Mouse (Mus musculus) cerebellum, adult 2 months (tissue): Measurements from ENCODE around the gene Spata9.

Source experiments
- CTCF ChIP-seq: fragments of 200-500 bp; IDR thresholded peaks from 2 replicates; pipeline ENCODE4 v1.5.1; 2011; ENCODE audit warnings: low read depth, mild to moderate bottlenecking, control low read depth, low read length, moderate library complexity, borderline replicate concordance; ENCODE audit not compliant: insufficient read depth
- POLR2A ChIP-seq: fragments of 200-500 bp; IDR thresholded peaks from 2 replicates; pipeline ENCODE4 v1.6.1; 2011; ENCODE audit warnings: low read length, control low read depth, borderline replicate concordance; ENCODE audit not compliant: insufficient read depth

DNA sequence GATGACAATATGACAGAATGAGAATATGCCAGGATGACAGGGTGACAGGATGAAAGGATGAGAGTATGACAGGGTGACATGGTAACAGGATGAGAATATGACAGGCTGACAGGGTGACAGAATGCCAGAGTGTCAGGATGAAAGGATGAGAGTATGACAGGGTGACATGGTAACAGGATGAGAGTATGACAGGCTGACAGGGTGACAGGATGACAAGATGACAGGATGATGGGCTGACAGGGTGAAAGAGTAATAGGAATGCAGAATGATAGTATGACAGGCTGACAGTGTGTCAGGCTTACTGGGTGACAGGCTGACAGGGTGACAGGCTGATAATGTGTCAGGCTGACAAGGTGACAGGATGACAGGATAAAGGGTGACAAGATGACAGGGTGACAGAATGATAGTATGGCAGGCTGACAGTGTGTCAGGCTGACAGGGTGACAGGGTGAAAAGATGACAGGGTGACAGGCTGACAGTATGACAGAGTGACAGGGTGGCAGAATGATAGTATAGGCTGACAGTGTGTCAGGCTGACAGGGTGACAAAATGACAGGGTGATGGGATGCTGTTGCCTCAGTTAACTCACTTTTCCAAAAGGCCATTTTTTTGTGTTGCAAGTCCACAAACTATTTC lies 11.5 kb upstream of the Spata9 start:
- no peak for TF ChIP-seq CTCF
- no peak for TF ChIP-seq POLR2A
